Mouse (Mus musculus) olfactory bulb, adult 2 months (tissue): ENCODE measurements around the gene Tfpi2.

Experiments used
- CTCF ChIP-seq: fragments of 200-500 bp; IDR thresholded peaks from 2 replicates; pipeline ENCODE4 v1.5.1; 2012; ENCODE audit warnings: low read depth, mild to moderate bottlenecking, low read length, moderate library complexity; ENCODE audit not compliant: insufficient read depth
- POLR2A ChIP-seq: fragments of 200-500 bp; IDR thresholded peaks from 2 replicates; pipeline ENCODE4 v1.6.1; 2012; ENCODE audit warnings: mild to moderate bottlenecking, low read depth, low read length, moderate library complexity; ENCODE audit not compliant: insufficient read depth

DNA sequence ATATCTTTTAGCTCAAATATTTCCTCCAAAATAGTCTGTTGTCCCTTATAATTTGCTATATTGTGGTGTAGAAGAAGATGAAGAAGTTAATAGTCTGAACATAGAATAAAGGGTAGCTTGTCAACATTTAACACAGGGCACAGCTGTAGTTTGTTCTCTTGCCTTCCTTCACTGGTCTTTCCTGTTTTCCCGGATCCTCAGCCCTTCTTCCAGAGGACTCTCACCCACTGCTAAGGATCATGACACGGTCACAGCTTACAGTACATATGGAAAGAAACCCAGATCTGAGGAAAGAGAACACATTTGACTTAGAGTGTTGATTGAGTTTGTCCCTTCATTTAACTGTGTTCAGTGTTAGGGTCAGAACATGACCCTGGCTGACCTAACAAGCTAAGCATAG is 53.7 kb downstream of the Tfpi2 start:
- TF ChIP-seq POLR2A (no peak), CTCF (no peak)
